Mouse (Mus musculus): ENCODE results near the gene Cnot10. TPM values are rescaled to one million over a fixed set of nuclear protein-coding genes. Genes with fewer than 3 reads are reported as not detected.

Cnot10 gene
- total and polyA plus RNA-seq, 3 experiments, result 49.4 to 67.8 (median 58.3) TPM

GRCm38 (mm10) chr9:114562919-114563751, 76.8 kb downstream of the Cnot10 start:
- H3K9ac ChIP-seq (ENCODE audit: insufficient read depth, low read depth), result no peak overlapping the region
- in situ Hi-C loops (cut with MboI; ENCODE audit: low pct_ligation_motif_present, low pct_unique_long_range_greater_than_20kb, low sequenced_read_pairs) (no loop called here), dilution Hi-C loops (cut with MboI; ENCODE audit: extremely low pct_ligation_motif_present, extremely low pct_unique_long_range_greater_than_20kb, low sequenced_read_pairs) (no loop called here)
- no peaks in the 10 kb centered on the region for H3K36me3 ChIP-seq (replicated peaks in 1 of 2; ENCODE audit: control insufficient read depth in 1 of 2, insufficient read depth in 1 of 2, low read length in 1 of 2)
- H3K27me3 ChIP-seq (replicated peaks), result no peaks in the 10 kb centered on the region
- DNase-seq (ENCODE audit: extremely low read depth), result no peak
- no peaks in the 10 kb centered on the region for H3K79me2 ChIP-seq (replicated peaks; ENCODE audit: control insufficient read depth, extremely low read depth, insufficient read depth, poor library complexity, severe bottlenecking)
- no peak overlapping the region for H3K4me3 ChIP-seq (replicated peaks in 1 of 3; ENCODE audit: low read depth in 2 of 3, low read length in 2 of 3, poor library complexity in 1 of 3)
- TF ChIP-seq NELFE (IDR thresholded peaks at IDR 0.05; ENCODE audit: low read depth, low read length) (no peak), USF2 (conservative IDR thresholded peaks at IDR 0.05; ENCODE audit: low read depth, low read length) (no peak), ELF1 (IDR thresholded peaks at IDR 0.05; ENCODE audit: low read depth, low read length) (no peak), HCFC1 (IDR thresholded peaks at IDR 0.05; ENCODE audit: low read depth, low read length) (no peak), POLR2AphosphoS2 (IDR thresholded peaks at IDR 0.05; ENCODE audit: low read depth, low read length) (no peak), UBTF (IDR thresholded peaks at IDR 0.05; ENCODE audit: low read depth, low read length) (no peak), POLR2A (IDR thresholded peaks at IDR 0.05; ENCODE audit: low read depth, low read length) (no peak), PAX5 (IDR thresholded peaks at IDR 0.05; ENCODE audit: low read length) (no peak), ZNF384 (IDR thresholded peaks at IDR 0.05; ENCODE audit: low read depth, low read length) (no peak), RCOR1 (conservative IDR thresholded peaks at IDR 0.05; ENCODE audit: low read depth, low read length) (no peak), BHLHE40 (IDR thresholded peaks at IDR 0.05; ENCODE audit: low read depth, low read length) (no peak), TCF12 (IDR thresholded peaks at IDR 0.05; ENCODE audit: low read depth, low read length) (no peak), NRF1 (IDR thresholded peaks at IDR 0.05; ENCODE audit: low read depth, low read length) (no peak), EP300 (IDR thresholded peaks at IDR 0.05; ENCODE audit: low read length) (no peak), IRF4 (IDR thresholded peaks at IDR 0.05; ENCODE audit: low read depth, low read length) (no peak), MAZ (IDR thresholded peaks at IDR 0.05; ENCODE audit: low read depth, low read length) (no peak), MAFK (IDR thresholded peaks at IDR 0.05; ENCODE audit: insufficient replicate concordance, low read length) (no peak)
- peaks cover 26% of the 10 kb centered on the region for H3K9me3 ChIP-seq (replicated peaks; ENCODE audit: low read length)
- no peak overlapping the region for H3K4me2 ChIP-seq (ENCODE audit: insufficient read depth, low read depth, poor library complexity, severe bottlenecking)
- H3K27ac ChIP-seq (ENCODE audit: insufficient read depth, low read depth), result no peak overlapping the region
- H3K4me1 ChIP-seq (ENCODE audit: control insufficient read depth in 1 of 2, insufficient read depth in 2 of 2), result no peaks in the 10 kb centered on the region

- in situ Hi-C loops (cut with MboI; ENCODE audit: low pct_ligation_motif_present, low pct_unique_long_range_greater_than_20kb, low sequenced_read_pairs), result no loop called here
- Histone ChIP-seq H3K4me2 (ENCODE audit: insufficient read depth, low read depth, poor library complexity, severe bottlenecking) (no peak overlapping the region), H3K9me3 (replicated peaks; ENCODE audit: low read length) (peaks cover 26% of the 10 kb centered on the region), H3K36me3 (replicated peaks in 1 of 2; ENCODE audit: control insufficient read depth in 1 of 2, insufficient read depth in 1 of 2, low read length in 1 of 2) (no peaks in the 10 kb centered on the region), H3K9ac (ENCODE audit: insufficient read depth, low read depth) (no peak overlapping the region), H3K79me2 (replicated peaks; ENCODE audit: control insufficient read depth, extremely low read depth, insufficient read depth, poor library complexity, severe bottlenecking) (no peaks in the 10 kb centered on the region), H3K27ac (ENCODE audit: insufficient read depth, low read depth) (no peak overlapping the region), H3K27me3 (replicated peaks) (no peaks in the 10 kb centered on the region), H3K4me3 (replicated peaks in 1 of 3; ENCODE audit: low read depth in 2 of 3, low read length in 2 of 3, poor library complexity in 1 of 3) (no peak overlapping the region), H3K4me1 (ENCODE audit: control insufficient read depth in 1 of 2, insufficient read depth in 2 of 2) (no peaks in the 10 kb centered on the region)
- no peak for DNase-seq (ENCODE audit: extremely low read depth)
- dilution Hi-C loops (cut with MboI; ENCODE audit: extremely low pct_ligation_motif_present, extremely low pct_unique_long_range_greater_than_20kb, low sequenced_read_pairs), result no loop called here
- TF ChIP-seq CHD2 (IDR thresholded peaks at IDR 0.05; ENCODE audit: low read length), result no peak
- no peak for TF ChIP-seq JUN (IDR thresholded peaks at IDR 0.05; ENCODE audit: insufficient read depth, low read depth, low read length)
- TF ChIP-seq ZNF384 (IDR thresholded peaks at IDR 0.05; ENCODE audit: low read depth, low read length), result no peak
- no peak for TF ChIP-seq MXI1 (IDR thresholded peaks at IDR 0.05; ENCODE audit: low read depth, low read length)
- TF ChIP-seq HCFC1 (IDR thresholded peaks at IDR 0.05; ENCODE audit: low read depth, low read length), result no peak
Observed at GRCm38 (mm10) chr9:114562031-114562918, 77.7 kb downstream of the Cnot10 start.

Measured in CH12.LX (cell line).